Mouse (Mus musculus): Measurements from ENCODE around the gene Pnpla3. TPM values are rescaled to one million over a fixed set of nuclear protein-coding genes. Genes with fewer than 3 reads are reported as not detected.

Gene Pnpla3
- polyA plus RNA-seq, 1 experiment: 39.9 TPM

GRCm38 (mm10) chr15:84223423-84223822 lies 55.8 kb downstream of the Pnpla3 start:
- TF ChIP-seq POLR2A (IDR thresholded peaks at IDR 0.05; ENCODE audit: borderline replicate concordance, insufficient read depth, low read length): no peak
- no peak for TF ChIP-seq CTCF (IDR thresholded peaks at IDR 0.05; ENCODE audit: borderline replicate concordance, insufficient read depth, low read depth, low read length)
- 50% methylated on average over 6 of the region's 6 CpGs for WGBS
- Histone ChIP-seq H3K27ac (ENCODE audit: insufficient read depth, low read length) (no peak overlapping the region), H3K4me3 (replicated peaks; ENCODE audit: insufficient read depth, low read depth, low read length) (no peak overlapping the region), H3K27me3 (ENCODE audit: control insufficient read depth, insufficient read depth, low read length) (no peaks in the 10 kb centered on the region; the same call in 1 of the 2 replicates), H3K4me1 (ENCODE audit: control insufficient read depth, insufficient read depth, low read length) (no peaks in the 10 kb centered on the region)
- no peak for DNase-seq

GRCm38 (mm10) chr15:84224779-84225178 lies 57.1 kb downstream of the Pnpla3 start:
- no peak overlapping the region for H3K4me3 ChIP-seq (replicated peaks; ENCODE audit: insufficient read depth, low read depth, low read length)
- DNase-seq: no peak
- no peaks in the 10 kb centered on the region for H3K4me1 ChIP-seq (ENCODE audit: control insufficient read depth, insufficient read depth, low read length)
- TF ChIP-seq POLR2A (IDR thresholded peaks at IDR 0.05; ENCODE audit: borderline replicate concordance, insufficient read depth, low read length) (no peak), CTCF (IDR thresholded peaks at IDR 0.05; ENCODE audit: borderline replicate concordance, insufficient read depth, low read depth, low read length) (no peak)
- no peaks in the 10 kb centered on the region; the same call in 1 of the 2 replicates for H3K27me3 ChIP-seq (ENCODE audit: control insufficient read depth, insufficient read depth, low read length)
- H3K27ac ChIP-seq (ENCODE audit: insufficient read depth, low read length): no peak overlapping the region
- WGBS: 53% methylated on average over 10 of the region's 10 CpGs

GRCm38 (mm10) chr15:84226918-84227317 lies 59.3 kb downstream of the Pnpla3 start:
- Histone ChIP-seq H3K4me3 (replicated peaks; ENCODE audit: insufficient read depth, low read depth, low read length) (no peak overlapping the region), H3K27me3 (ENCODE audit: control insufficient read depth, insufficient read depth, low read length) (no peaks in the 10 kb centered on the region; the same call in 1 of the 2 replicates), H3K27ac (ENCODE audit: insufficient read depth, low read length) (no peak overlapping the region), H3K4me1 (ENCODE audit: control insufficient read depth, insufficient read depth, low read length) (peaks cover 4% of the 10 kb centered on the region; the same call in 1 of the 2 replicates)
- no peak for DNase-seq
- no peak for TF ChIP-seq POLR2A (IDR thresholded peaks at IDR 0.05; ENCODE audit: borderline replicate concordance, insufficient read depth, low read length)
- 72% methylated on average over 15 of the region's 15 CpGs for WGBS

- H3K4me1 ChIP-seq (ENCODE audit: control insufficient read depth, insufficient read depth, low read length): peaks cover 4% of the 10 kb centered on the region; the same call in 1 of the 2 replicates
- 57% methylated on average over 5 of the region's 5 CpGs for WGBS
- DNase-seq: no peak
- no peak overlapping the region for H3K27ac ChIP-seq (ENCODE audit: insufficient read depth, low read length)
- H3K4me3 ChIP-seq (replicated peaks; ENCODE audit: insufficient read depth, low read depth, low read length): no peak overlapping the region
- H3K27me3 ChIP-seq (ENCODE audit: control insufficient read depth, insufficient read depth, low read length): no peaks in the 10 kb centered on the region; the same call in 1 of the 2 replicates
- TF ChIP-seq POLR2A (IDR thresholded peaks at IDR 0.05; ENCODE audit: borderline replicate concordance, insufficient read depth, low read length): no peak
- no peak for TF ChIP-seq CTCF (IDR thresholded peaks at IDR 0.05; ENCODE audit: borderline replicate concordance, insufficient read depth, low read depth, low read length)
These were observed 63.0 kb downstream of the Pnpla3 start for GRCm38 (mm10) chr15:84230661-84231060.

- H3K4me1 ChIP-seq (ENCODE audit: control insufficient read depth, insufficient read depth, low read length): peaks cover 4% of the 10 kb centered on the region; the same call in 1 of the 2 replicates
- H3K4me3 ChIP-seq (replicated peaks; ENCODE audit: insufficient read depth, low read depth, low read length): peak overlapping the region; percentile 56
- peak overlapping the region; percentile 18 for H3K27ac ChIP-seq (ENCODE audit: insufficient read depth, low read length)
- TF ChIP-seq CTCF (IDR thresholded peaks at IDR 0.05; ENCODE audit: borderline replicate concordance, insufficient read depth, low read depth, low read length): no peak
- TF ChIP-seq POLR2A (IDR thresholded peaks at IDR 0.05; ENCODE audit: borderline replicate concordance, insufficient read depth, low read length): 0 out of 2 replicates have a peak, but pooled peaks have one; percentile 22
- peak; percentile 56 to 69 for DNase-seq
- WGBS: 2% methylated on average over 16 of the region's 16 CpGs
- no peaks in the 10 kb centered on the region; the same call in 1 of the 2 replicates for H3K27me3 ChIP-seq (ENCODE audit: control insufficient read depth, insufficient read depth, low read length)
These were observed 63.6 kb downstream of the Pnpla3 start for GRCm38 (mm10) chr15:84231113-84231712.

GRCm38 (mm10) chr15:84231721-84232561 lies 64.3 kb downstream of the Pnpla3 start, which contains the start of gene Parvb:
Gene Parvb, plus strand, starts transcription at chr15:84232043.
- H3K27ac ChIP-seq (ENCODE audit: insufficient read depth, low read length): peak within 1 kb of the TSS; percentile 18
- TF ChIP-seq CTCF (IDR thresholded peaks at IDR 0.05; ENCODE audit: borderline replicate concordance, insufficient read depth, low read depth, low read length): no peak
- peak; percentile 53; the same call in 1 of the 2 replicates for TF ChIP-seq POLR2A (IDR thresholded peaks at IDR 0.05; ENCODE audit: borderline replicate concordance, insufficient read depth, low read length)
- peak within 1 kb of the TSS; percentile 56 for H3K4me3 ChIP-seq (replicated peaks; ENCODE audit: insufficient read depth, low read depth, low read length)
- no peaks in the 10 kb centered on the region; the same call in 1 of the 2 replicates for H3K27me3 ChIP-seq (ENCODE audit: control insufficient read depth, insufficient read depth, low read length)
- H3K4me1 ChIP-seq (ENCODE audit: control insufficient read depth, insufficient read depth, low read length): peaks cover 4% of the 10 kb centered on the region; the same call in 1 of the 2 replicates
- peak; percentile 68 to 74 for DNase-seq
- under 1% methylated on average over 53 of the region's 53 CpGs for WGBS

- peaks cover 4% of the 10 kb centered on the region; the same call in 1 of the 2 replicates for H3K4me1 ChIP-seq (ENCODE audit: control insufficient read depth, insufficient read depth, low read length)
- no peak for DNase-seq
- 59% methylated on average over 8 of the region's 8 CpGs for WGBS
- no peak overlapping the region; the same call in 1 of the 2 replicates for H3K27ac ChIP-seq (ENCODE audit: insufficient read depth, low read length)
- no peak overlapping the region for H3K4me3 ChIP-seq (replicated peaks; ENCODE audit: insufficient read depth, low read depth, low read length)
- TF ChIP-seq POLR2A (IDR thresholded peaks at IDR 0.05; ENCODE audit: borderline replicate concordance, insufficient read depth, low read length) (no peak), CTCF (IDR thresholded peaks at IDR 0.05; ENCODE audit: borderline replicate concordance, insufficient read depth, low read depth, low read length) (no peak)
- no peaks in the 10 kb centered on the region; the same call in 1 of the 2 replicates for H3K27me3 ChIP-seq (ENCODE audit: control insufficient read depth, insufficient read depth, low read length)
These were observed 65.0 kb downstream of the Pnpla3 start for GRCm38 (mm10) chr15:84232609-84233008.

Data from cerebellum, adult 2 months (tissue).